Mouse (Mus musculus): Measurements from ENCODE around the gene Mccc1. TPM values are rescaled to one million over a fixed set of nuclear protein-coding genes. Genes with fewer than 3 reads are reported as not detected.

Gene Mccc1
- total and polyA plus RNA-seq, 3 experiments, result 10.0 to 30.0 (median 13.4) TPM

GRCm38 (mm10) chr3:35990715-35991114 lies 9.8 kb downstream of the Mccc1 start:
- Histone ChIP-seq H3K79me2 (replicated peaks; ENCODE audit: control insufficient read depth, extremely low read depth, insufficient read depth, poor library complexity, severe bottlenecking) (no peaks in the 10 kb centered on the region), H3K9ac (ENCODE audit: insufficient read depth, low read depth) (no peak overlapping the region), H3K4me3 (replicated peaks in 1 of 3; ENCODE audit: low read depth in 2 of 3, low read length in 2 of 3, poor library complexity in 1 of 3) (no peak overlapping the region), H3K27me3 (replicated peaks) (no peaks in the 10 kb centered on the region), H3K4me2 (ENCODE audit: insufficient read depth, low read depth, poor library complexity, severe bottlenecking) (no peak overlapping the region), H3K9me3 (replicated peaks; ENCODE audit: low read length) (no peaks in the 10 kb centered on the region), H3K4me1 (ENCODE audit: control insufficient read depth in 1 of 2, insufficient read depth in 2 of 2) (peaks cover 0 to 5% of the 10 kb centered on the region in 2 experiments; a peak in 1 of 4 replicates), H3K27ac (ENCODE audit: insufficient read depth, low read depth) (no peak overlapping the region), H3K36me3 (replicated peaks in 1 of 2; ENCODE audit: control insufficient read depth in 1 of 2, insufficient read depth in 1 of 2, low read length in 1 of 2) (peaks cover 29 to 76% of the 10 kb centered on the region in 2 experiments)
- dilution Hi-C loops (cut with MboI; ENCODE audit: extremely low pct_ligation_motif_present, extremely low pct_unique_long_range_greater_than_20kb, low sequenced_read_pairs) (no loop called here), in situ Hi-C loops (cut with MboI; ENCODE audit: low pct_ligation_motif_present, low pct_unique_long_range_greater_than_20kb, low sequenced_read_pairs) (no loop called here)
- no peak for DNase-seq (ENCODE audit: extremely low read depth)
- no peak for TF ChIP-seq POLR2AphosphoS2 (IDR thresholded peaks at IDR 0.05; ENCODE audit: low read depth, low read length)
- TF ChIP-seq MXI1 (IDR thresholded peaks at IDR 0.05; ENCODE audit: low read depth, low read length), result no peak
- no peak for TF ChIP-seq MYC (IDR thresholded peaks at IDR 0.05; ENCODE audit: low read depth, low read length)
- no peak for TF ChIP-seq BHLHE40 (IDR thresholded peaks at IDR 0.05; ENCODE audit: low read depth, low read length)
- no peak for TF ChIP-seq USF1 (IDR thresholded peaks at IDR 0.05; ENCODE audit: low read depth, low read length)
- no peak for TF ChIP-seq PAX5 (IDR thresholded peaks at IDR 0.05; ENCODE audit: low read length)
- TF ChIP-seq ZKSCAN1 (IDR thresholded peaks at IDR 0.05; ENCODE audit: borderline replicate concordance, low read depth, low read length), result no peak
- no peak for TF ChIP-seq TBP (conservative IDR thresholded peaks at IDR 0.05; ENCODE audit: low read depth, low read length)
- no peak for TF ChIP-seq MAFK (IDR thresholded peaks at IDR 0.05; ENCODE audit: insufficient replicate concordance, low read length)
- no peak for TF ChIP-seq CTCF (conservative IDR thresholded peaks at IDR 0.05 in 1 of 2, IDR thresholded peaks at IDR 0.05 in 1 of 2; ENCODE audit: low read depth in 2 of 2, low read length in 2 of 2)
- TF ChIP-seq ETS1 (conservative IDR thresholded peaks at IDR 0.05; ENCODE audit: low read depth, low read length), result no peak
- no peak for TF ChIP-seq ELF1 (IDR thresholded peaks at IDR 0.05; ENCODE audit: low read depth, low read length)
- TF ChIP-seq KAT2A (IDR thresholded peaks at IDR 0.05; ENCODE audit: insufficient replicate concordance, low read length), result no peak
- no peak for TF ChIP-seq MEF2A (IDR thresholded peaks at IDR 0.05; ENCODE audit: borderline replicate concordance, low read depth, low read length)
- TF ChIP-seq MAX (IDR thresholded peaks at IDR 0.05; ENCODE audit: low read length), result no peak
- TF ChIP-seq EP300 (IDR thresholded peaks at IDR 0.05; ENCODE audit: low read length), result no peak
- TF ChIP-seq UBTF (IDR thresholded peaks at IDR 0.05; ENCODE audit: low read depth, low read length), result no peak

DNA sequence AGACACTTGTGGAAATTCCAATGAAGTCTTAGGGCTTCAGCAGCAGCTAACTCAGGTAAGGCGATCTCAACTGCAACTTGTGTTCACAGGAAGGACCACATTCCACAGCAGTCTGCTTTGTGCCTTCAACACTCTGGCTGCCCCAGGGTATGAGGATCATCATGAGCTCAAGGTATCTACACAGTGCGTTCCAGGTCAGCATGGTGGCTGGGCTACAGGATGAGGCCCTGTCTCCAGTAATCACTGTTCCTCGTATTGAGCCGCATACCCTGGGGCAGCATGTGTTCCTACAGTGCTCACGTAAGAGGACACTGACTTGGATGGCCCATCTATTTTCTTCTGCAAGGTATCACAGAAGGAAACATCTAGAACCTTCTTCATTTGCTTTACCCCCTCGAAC lies 12.4 kb downstream of the Mccc1 start:
- H3K4me3 ChIP-seq (replicated peaks in 1 of 3; ENCODE audit: low read depth in 2 of 3, low read length in 2 of 3, poor library complexity in 1 of 3), result no peak overlapping the region
- in situ Hi-C loops (cut with MboI; ENCODE audit: low pct_ligation_motif_present, low pct_unique_long_range_greater_than_20kb, low sequenced_read_pairs), result no loop called here
- peaks cover 37 to 76% of the 10 kb centered on the region in 2 experiments for H3K36me3 ChIP-seq (replicated peaks in 1 of 2; ENCODE audit: control insufficient read depth in 1 of 2, insufficient read depth in 1 of 2, low read length in 1 of 2)
- no peaks in the 10 kb centered on the region for H3K27me3 ChIP-seq (replicated peaks)
- TF ChIP-seq MYC (IDR thresholded peaks at IDR 0.05; ENCODE audit: low read depth, low read length), result no peak
- no peak for TF ChIP-seq NELFE (IDR thresholded peaks at IDR 0.05; ENCODE audit: low read depth, low read length)
- no peak for TF ChIP-seq USF1 (IDR thresholded peaks at IDR 0.05; ENCODE audit: low read depth, low read length)
- TF ChIP-seq ZKSCAN1 (IDR thresholded peaks at IDR 0.05; ENCODE audit: borderline replicate concordance, low read depth, low read length), result no peak
- no peak for TF ChIP-seq IRF4 (IDR thresholded peaks at IDR 0.05; ENCODE audit: low read depth, low read length)
- TF ChIP-seq CHD2 (IDR thresholded peaks at IDR 0.05; ENCODE audit: low read length), result no peak
- TF ChIP-seq MEF2A (IDR thresholded peaks at IDR 0.05; ENCODE audit: borderline replicate concordance, low read depth, low read length), result no peak
- no peak for TF ChIP-seq ETS1 (conservative IDR thresholded peaks at IDR 0.05; ENCODE audit: low read depth, low read length)
- no peak for TF ChIP-seq PAX5 (IDR thresholded peaks at IDR 0.05; ENCODE audit: low read length)
- TF ChIP-seq SMC3 (IDR thresholded peaks at IDR 0.05; ENCODE audit: low read depth, low read length), result no peak
- TF ChIP-seq NRF1 (IDR thresholded peaks at IDR 0.05; ENCODE audit: low read depth, low read length), result no peak
- TF ChIP-seq MAX (IDR thresholded peaks at IDR 0.05; ENCODE audit: low read length), result no peak
- no peak for TF ChIP-seq ZNF384 (IDR thresholded peaks at IDR 0.05; ENCODE audit: low read depth, low read length)
- no peak for TF ChIP-seq MAZ (IDR thresholded peaks at IDR 0.05; ENCODE audit: low read depth, low read length)
- no peak for TF ChIP-seq CHD1 (IDR thresholded peaks at IDR 0.05; ENCODE audit: low read depth, low read length)
- TF ChIP-seq JUND (conservative IDR thresholded peaks at IDR 0.05; ENCODE audit: low read depth, low read length), result no peak
- no peak for TF ChIP-seq BHLHE40 (IDR thresholded peaks at IDR 0.05; ENCODE audit: low read depth, low read length)
- TF ChIP-seq HCFC1 (IDR thresholded peaks at IDR 0.05; ENCODE audit: low read depth, low read length), result no peak
- no peak for TF ChIP-seq ZMIZ1 (IDR thresholded peaks at IDR 0.05; ENCODE audit: low read depth, low read length)
- TF ChIP-seq JUN (IDR thresholded peaks at IDR 0.05; ENCODE audit: insufficient read depth, low read depth, low read length), result no peak
- no peak overlapping the region for H3K4me2 ChIP-seq (ENCODE audit: insufficient read depth, low read depth, poor library complexity, severe bottlenecking)
- H3K27ac ChIP-seq (ENCODE audit: insufficient read depth, low read depth), result no peak overlapping the region
- no peak overlapping the region for H3K9ac ChIP-seq (ENCODE audit: insufficient read depth, low read depth)
- H3K4me1 ChIP-seq (ENCODE audit: control insufficient read depth in 1 of 2, insufficient read depth in 2 of 2), result no peaks in the 10 kb centered on the region
- no peak for DNase-seq (ENCODE audit: extremely low read depth)
- H3K9me3 ChIP-seq (replicated peaks; ENCODE audit: low read length), result no peaks in the 10 kb centered on the region
- dilution Hi-C loops (cut with MboI; ENCODE audit: extremely low pct_ligation_motif_present, extremely low pct_unique_long_range_greater_than_20kb, low sequenced_read_pairs), result no loop called here
- no peaks in the 10 kb centered on the region for H3K79me2 ChIP-seq (replicated peaks; ENCODE audit: control insufficient read depth, extremely low read depth, insufficient read depth, poor library complexity, severe bottlenecking)
